Mouse (Mus musculus) urinary bladder, postnatal 25 days (tissue): Measurements from ENCODE around the gene Smim22.

ENCODE experiments used
- DNase-seq: peaks from one replicate; pipeline ENCODE4 v3.0.0; 2022; ENCODE audit warnings: low spot score

Gene Smim22

GRCm38 (mm10) chr16:5010371-5010935, 3.4 kb downstream of the Smim22 start:
- DNase-seq: no peak

- DNase-seq: no peak
Observed at GRCm38 (mm10) chr16:5011285-5011684, 4.2 kb downstream of the Smim22 start.

DNA sequence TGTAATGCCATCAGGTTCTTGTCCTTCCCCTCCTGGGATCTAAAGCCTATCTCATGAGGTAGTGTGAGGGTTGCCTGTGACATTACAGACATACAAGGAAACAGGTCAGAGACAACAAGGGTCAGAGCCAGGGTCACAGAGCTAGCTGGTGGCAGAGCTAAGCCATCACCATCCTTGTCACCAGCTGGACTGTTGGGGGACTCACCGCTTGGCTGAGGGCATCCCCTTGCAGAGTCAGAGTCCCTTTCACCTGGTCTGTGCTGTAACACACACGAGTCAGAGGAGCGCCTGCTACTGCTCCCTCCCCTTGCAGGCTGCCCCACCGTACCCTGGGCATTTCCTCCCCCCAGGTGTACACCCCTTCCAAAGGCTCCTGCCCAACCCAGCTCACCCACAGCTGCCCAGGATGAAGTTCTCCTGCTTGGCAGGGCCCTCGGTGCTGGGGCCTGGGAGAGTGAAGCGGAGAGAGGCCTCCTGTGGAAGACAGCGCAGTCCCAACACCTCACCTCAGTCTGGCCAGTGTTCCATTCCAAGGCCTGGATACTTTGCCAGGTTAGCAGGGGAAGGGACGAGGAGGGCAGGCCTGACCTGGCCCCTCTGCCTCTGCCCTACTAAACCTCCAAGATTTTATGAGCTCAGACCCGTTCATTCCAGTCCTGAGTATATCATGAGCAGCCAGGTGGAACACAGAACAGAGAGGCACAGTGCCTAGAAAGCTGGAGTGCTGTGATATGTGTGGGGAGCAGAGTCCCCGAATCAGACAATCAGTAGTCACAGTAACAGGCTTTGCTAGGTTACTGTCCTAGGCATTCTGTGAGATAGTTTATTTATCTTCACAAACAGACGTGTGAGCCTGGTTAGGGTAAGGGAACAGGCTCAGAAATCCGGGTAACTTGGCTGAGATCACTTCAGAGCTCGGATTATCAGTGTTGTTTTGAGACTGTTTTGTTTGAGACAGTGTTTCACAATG, 5.2 kb downstream of the Smim22 start:
- DNase-seq: no peak

GRCm38 (mm10) chr16:5013054-5013838, 6.2 kb downstream of the Smim22 start, which contains the start of gene Rogdi:
Gene Rogdi (minus strand): TSS chr16:5013553.
- DNase-seq: peak; percentile 88

GRCm38 (mm10) chr16:5014578-5014977, 7.5 kb downstream of the Smim22 start:
- DNase-seq: no peak

DNA sequence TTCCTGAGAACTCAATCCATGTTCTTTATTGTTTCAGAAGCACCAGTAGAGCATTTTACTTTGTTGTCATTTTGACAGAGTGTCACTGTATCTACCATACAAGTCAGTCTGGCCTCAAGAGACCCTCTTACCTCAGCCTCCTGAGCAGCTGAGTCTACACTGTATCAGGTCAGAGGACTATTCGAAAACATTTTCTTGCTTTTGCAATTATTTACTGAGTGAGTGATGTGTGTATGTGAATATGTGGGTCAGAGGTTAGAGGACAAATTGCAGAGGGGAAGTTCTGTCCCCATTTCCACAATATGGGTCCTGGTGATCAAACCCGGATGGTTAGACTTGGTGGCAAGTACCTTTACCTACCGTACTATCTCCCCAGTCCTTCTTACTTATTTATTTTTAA, 16.9 kb downstream of the Smim22 start:
- no peak for DNase-seq

DNA sequence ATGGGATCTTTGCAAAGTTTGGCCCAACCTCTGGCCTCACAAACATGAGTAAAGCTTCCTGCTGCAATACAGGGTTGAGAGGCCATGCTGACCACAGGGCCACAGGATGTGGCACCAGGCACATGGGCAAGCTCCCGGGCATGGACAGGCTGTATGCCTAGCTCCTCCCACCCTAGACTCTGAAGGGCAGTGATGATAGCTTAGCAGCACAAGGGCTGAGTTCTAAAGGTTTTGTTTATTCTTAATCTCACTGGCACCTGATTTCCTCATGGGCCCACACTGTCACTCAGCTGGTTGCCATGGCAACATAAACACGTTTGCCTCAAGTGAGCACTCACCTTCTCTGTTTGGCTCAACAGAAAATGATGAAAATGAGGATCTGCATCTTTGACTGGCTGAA, 22.8 kb downstream of the Smim22 start:
- DNase-seq: no peak

DNA sequence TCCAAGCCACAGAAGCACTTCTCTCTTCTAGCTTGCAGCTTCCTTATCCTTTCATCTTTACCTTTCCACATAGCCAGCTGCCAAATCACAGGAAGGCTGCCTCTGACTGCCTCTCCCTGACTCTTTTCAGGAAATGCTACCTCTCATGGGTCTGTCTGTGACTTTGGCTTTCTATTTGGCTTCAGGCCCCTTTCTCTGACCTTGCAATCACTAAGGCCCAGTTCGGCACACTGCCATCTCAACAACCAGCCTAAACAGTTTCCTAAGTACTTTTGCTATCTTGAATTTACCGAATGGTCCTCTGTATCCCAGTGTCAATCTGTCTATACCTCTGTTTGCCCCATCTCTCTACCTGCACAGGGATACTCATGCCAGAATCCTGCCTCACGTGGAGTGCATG, 28.5 kb downstream of the Smim22 start:
- no peak for DNase-seq

DNA sequence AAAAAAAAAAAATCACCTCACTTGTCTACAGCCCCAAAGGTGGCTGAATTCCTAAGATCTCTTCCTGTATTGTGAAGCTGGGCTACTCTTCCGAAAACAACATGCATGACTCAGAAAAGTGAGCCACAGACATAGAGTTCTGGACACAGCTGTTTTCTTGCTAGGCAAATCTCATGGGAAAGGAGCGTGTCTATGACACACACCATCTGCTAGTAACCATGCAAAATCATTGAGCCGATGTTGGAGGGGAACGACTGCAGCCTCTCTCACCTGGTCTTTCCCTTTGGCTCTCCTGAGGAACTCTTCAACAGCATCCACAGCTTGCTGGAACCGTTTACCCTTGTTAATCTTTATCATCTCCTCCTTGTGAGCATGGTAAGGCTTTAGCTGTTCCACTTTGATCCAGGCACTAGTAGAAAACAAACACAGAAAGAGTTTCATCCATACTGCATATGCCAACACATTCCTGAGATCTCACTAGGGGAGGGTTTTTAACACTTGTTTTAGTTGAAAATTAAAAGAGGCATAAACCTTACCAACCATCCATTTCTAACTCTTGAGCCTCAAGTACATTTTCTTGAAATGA, 29.7 kb downstream of the Smim22 start:
- DNase-seq: no peak

DNA sequence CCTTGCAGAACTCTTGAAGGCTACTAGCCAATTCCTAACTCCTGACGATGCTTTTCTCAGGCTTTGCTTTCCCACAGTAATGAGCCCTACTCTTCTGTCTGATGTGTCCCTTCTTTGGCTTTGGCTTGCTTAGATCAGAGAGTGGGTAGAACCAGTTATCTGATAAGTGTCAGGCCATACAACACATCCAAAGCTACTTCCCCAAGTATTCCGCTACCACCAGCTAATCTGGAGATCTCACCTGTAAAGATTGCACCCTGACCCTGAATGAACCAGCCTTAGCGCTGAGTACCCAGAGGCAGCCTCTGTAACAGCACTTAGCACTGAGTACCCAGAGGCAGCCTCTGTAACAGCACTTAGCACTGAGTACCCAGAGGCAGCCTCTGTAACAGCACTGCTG, 38.2 kb downstream of the Smim22 start:
- no peak for DNase-seq

DNA sequence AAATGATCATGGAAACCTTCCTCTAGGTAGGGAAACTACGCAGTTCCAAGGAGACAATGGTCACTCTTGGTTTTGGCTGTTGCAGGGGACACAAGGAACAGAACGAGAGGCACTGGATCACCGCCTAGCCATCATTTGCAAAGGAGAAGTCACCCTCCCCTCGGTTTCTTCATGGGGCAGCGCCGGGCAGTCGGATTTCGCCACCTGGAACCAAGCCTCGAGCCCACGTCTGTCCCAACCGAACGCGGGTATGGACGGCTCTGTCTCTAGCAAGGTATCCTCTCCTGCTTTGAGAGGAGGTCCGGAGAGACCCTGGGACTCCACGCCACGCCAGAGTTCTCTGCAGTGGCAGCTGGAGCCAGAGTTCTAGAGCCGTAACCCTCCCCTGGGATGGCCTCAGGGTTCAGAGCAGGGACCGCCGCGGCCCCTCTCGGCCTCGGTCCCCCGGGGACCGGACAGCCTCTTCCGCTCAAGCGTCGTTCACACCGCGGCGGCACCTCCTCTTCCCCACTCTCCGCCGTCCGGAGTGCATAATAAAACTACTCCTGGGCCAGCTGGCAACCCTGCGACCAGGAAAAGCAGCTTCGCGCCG, 42.2 kb downstream of the Smim22 start:
- no peak for DNase-seq

DNA sequence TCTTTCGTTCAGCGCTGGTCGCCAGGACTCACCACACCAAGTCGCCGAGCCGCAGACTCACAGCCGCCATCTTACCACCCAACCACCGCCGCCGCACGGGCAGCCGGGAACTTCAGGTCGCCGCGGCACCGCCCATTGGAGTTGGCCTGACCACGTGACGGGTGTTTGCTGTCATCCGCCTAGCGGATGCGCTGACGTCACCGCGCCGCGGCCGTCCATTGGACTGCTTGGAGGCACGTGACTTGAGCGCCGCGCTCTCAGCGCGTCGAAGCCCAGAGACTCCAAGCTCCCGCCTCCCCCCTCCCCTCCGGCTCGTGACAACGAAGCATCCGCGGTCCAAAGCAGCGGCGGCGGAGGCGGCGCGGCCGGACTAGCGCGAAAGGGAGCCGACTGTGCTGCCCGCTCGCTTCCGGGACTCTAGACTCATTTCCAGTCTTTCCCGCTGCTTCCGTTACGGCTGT, 42.7 kb downstream of the Smim22 start, which contains the start of the genes Glyr1 and Ubn1:
Gene Glyr1 (minus strand): TSS at position 90 of the 461 bp plus-strand sequence.
Gene Ubn1 (plus strand): TSS at position 284 of the 461 bp plus-strand sequence.
- DNase-seq: peak; percentile 96

- peak; percentile 57 for DNase-seq
Observed at GRCm38 (mm10) chr16:5050251-5051110, 43.4 kb downstream of the Smim22 start.
